Mouse (Mus musculus) MN1 (cell line): ENCODE measurements around the gene Ctnna3.
"Not testable (repeated sequence)": the region's sequence is repeated elsewhere in the genome, so short reads cannot be mapped to it uniquely, and the experiment has no call there.

Experiments
- DNase-seq: peaks from one replicate; pipeline ENCODE4 v3.0.0-alpha.2; 2016; ENCODE audit warnings: low spot score

Gene Ctnna3

DNA sequence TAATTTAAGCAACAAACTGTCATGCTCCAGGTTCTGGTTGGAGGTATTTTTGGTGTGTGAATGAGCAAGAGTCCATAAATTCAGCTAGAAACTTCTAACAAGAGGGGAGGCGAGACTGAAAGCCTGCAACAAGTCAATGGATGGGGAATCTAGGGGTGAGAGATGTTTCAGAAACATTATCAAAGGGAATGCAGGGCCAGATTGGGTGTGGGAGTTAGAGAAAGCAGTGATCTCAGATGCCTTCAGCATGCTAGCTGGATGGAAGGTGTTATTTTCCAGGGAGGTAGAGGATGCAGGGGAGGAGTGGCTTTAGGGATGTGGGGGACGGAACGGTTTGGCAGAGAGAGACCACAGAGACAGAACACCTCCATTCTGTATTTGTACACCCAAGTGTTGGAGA lies 785.7 kb downstream of the Ctnna3 start:
- no peak for DNase-seq

DNA sequence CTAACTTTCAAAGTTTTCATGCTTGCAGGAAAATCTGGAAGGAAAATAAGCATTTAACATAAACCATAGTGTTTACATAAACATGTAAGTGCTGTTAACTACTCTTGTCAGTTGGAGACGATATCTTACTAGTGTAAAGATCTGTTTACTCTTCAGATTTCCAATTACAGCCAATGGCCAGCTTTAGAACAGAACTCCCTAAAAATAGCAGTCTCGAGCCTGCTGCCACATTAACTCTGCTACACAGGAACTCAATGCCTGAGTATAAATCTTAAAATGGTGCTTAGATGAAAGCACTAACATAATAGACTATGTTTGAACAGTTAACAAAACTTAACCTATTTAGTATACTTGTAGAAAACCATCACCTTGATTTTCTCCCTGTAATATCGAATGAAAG lies 793.1 kb downstream of the Ctnna3 start:
- no peak for DNase-seq

DNA sequence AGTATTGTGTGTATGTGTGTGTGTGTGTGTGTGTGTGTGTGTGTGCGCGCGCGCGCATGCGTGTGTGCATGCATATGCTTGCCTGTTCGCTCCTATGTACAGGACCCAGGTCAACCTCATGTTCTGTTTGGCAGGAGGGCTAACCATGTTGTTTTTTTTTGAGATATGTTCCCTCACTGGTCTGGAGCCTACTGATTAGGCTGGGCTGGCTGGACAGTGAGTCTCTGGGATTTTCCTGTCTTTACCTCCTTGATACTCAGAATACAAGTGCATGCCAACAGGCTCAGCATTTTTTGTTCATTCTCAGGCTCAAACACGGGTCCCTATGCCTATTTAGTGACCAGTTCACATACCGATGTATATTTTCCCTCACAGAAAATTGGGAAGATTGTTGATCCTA lies 794.1 kb downstream of the Ctnna3 start:
- DNase-seq = no peak

DNA sequence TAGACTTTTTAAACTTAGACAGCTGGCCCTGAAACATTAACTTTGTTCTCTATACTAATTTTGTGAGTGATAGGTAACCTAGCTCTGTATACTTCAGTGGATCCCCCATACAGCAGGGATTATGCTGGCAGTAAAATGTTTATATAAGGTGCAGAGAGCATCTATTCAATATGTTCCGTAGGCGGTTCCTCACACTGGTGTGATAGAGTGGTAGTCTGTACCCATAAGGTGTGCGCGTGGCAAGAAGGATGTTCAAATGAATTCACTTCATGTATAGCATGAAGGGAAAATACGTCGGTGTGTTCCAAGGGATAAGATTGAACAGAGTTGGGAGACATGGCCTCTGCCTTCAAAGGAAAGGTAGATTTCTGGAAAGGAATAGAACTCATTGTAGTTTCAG lies 794.5 kb downstream of the Ctnna3 start:
- DNase-seq = no peak

DNA sequence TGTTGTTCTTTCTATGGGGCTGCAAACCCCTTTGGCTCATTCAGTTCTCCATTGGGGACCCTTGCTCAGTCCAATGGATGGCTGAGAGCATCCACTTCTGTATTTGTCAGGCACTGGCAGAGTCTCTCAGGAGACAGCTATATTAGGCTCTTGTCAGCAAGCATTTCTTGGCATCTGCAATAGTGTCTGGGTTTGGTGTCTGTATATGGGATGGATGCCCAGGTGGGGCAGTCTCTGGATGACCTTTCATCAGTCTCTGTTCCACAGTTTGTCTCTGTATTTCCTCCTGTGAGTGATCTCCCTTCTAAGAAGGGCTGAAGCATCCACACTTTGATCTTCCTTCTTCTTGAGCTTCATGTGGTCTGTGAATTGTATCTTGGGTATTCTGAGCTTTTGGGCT lies 795.9 kb downstream of the Ctnna3 start:
- DNase-seq = not testable (repeated sequence)

DNA sequence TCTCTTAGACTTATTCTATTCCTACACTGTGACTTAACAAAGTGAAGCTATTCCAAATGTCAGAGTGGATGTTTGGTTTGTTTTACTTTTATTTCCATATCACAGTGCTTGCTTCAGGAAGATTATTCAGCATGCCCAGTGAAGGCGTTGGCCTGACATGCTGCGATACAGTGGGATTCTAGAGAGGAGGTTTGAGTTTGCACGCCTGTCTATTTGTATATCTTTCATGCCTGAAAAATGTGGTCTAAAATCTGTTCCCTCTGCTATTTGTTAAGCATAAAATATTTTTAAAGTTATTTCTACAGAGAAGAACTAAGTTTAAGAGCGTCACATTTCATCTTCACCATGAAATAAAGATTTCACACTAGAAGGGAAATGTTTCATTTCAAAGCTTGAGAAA lies 813.5 kb downstream of the Ctnna3 start:
- no peak for DNase-seq

DNA sequence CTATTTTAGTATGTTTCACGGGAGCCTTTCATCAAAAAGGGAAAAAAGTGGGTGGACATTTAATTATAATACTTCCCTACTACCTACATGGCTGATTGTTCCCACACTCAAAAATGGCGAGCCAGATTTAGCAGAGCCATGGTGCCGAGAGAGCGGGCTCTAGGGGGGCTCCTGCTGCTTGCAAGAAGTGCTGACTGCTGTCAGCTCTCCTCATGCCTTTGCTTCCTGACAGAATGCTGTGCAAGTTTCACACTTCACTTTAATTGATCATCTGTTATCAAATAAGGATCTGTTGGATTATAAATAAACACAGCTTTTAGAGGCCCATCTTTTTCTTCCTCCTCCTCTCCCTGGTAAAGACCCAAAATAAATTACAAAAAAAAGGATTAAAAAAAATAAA lies 838.3 kb downstream of the Ctnna3 start:
- no peak for DNase-seq

DNA sequence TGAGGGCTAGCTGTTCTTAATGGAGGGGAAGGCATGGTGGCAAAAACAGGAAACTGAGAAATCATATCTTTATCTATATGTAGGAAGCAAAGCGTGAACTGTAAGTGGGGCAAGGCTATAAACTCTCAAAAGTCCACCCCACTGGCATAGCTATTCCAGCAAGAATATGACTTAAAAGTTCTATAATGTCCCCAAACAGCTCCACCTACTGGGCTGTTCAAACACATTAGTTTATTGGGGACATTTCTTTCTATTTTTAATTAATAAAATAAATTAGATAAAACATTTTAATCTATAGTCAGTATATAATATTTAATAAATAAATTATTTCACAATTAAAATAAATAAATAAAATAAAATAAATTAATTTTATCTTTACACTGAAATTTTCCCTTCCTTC lies 845.2 kb downstream of the Ctnna3 start:
- no peak for DNase-seq

DNA sequence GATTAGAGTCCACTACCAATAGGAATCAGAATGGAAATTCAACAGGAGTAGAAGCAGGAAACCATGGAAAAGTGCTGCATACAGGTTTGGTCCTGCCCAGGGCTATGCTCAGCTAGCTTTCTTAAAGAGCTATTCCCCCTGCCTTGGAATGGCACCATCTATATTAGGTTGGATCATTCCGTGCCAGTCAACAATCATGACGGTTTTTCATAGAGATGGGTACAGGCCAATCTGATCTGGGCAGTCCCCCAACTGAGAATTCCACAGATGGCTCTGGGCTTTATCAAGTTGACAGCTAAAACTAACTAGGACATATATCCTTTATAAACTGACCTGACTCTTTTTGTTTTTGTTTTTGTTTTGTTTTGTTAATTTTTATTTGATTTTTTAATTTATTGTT lies 848.9 kb downstream of the Ctnna3 start:
- no peak for DNase-seq

DNA sequence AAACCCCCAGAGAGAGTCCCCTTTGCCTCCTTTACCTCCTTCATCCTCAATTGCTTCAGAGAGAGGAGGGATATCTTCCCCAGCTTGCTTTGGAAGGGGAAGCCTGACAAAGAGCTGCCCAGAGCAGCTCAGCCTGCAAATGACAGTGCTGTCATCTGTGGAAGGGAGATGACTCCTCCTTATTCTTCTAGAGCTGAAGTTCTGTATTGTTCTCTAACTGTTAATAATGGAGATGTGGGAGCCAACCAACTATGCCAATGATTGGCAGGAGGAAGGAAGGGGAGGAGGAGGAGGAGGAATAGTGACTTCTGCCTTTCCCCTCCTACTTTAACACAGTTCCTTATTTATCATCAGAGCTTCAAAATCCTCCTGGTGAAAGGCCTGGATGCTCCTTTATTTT lies 875.9 kb downstream of the Ctnna3 start:
- DNase-seq = no peak

DNA sequence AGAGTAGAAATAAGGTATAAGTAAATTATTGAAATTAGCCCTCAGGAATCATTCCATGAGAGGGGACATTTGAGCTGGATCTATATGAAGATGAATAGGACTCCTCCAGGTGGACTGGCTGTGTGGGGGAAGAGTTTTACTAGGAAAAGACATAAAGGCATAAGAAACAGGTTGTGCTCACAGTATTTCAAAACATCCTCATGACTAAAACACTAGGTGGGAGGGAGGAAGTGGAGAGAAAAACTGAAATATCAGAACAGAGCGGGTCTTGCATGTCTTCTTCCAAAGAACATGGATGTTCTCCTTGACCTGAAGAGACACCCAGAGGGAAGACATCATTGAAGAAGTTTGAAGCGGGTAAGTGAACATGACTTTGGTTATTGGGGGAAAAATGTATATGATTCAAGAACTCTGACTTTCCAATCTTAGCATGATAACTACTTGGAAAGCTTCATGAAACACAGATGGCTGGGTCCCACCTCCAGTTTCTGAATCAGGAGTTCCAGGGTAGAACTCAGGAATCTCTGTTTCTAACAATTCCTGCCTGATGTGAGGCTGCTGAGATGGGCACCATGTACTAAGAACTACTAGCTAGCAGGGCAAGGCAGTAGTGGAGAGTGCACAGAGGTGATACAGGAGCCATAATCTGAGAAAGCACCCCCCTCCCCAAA lies 881.9 kb downstream of the Ctnna3 start:
- DNase-seq = no peak

DNA sequence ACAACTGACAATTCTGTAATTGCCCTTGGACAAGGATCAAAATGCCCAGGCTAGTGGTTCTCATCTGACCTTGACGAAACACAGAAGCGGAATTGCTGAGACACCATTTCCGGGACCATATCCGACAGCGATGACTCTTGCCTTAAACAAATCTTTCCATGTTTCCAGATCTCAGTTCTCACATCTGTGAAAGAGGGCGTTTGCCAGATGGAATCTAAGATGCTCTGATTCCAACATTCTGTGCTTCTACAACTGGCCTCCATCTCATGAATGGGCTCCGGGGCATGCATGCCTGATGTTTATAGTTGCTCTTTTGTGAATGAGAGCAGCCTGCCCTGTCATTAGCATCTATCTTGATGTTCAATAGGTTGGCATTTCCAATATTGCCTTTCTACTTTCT lies 890.4 kb downstream of the Ctnna3 start:
- DNase-seq = no peak

DNA sequence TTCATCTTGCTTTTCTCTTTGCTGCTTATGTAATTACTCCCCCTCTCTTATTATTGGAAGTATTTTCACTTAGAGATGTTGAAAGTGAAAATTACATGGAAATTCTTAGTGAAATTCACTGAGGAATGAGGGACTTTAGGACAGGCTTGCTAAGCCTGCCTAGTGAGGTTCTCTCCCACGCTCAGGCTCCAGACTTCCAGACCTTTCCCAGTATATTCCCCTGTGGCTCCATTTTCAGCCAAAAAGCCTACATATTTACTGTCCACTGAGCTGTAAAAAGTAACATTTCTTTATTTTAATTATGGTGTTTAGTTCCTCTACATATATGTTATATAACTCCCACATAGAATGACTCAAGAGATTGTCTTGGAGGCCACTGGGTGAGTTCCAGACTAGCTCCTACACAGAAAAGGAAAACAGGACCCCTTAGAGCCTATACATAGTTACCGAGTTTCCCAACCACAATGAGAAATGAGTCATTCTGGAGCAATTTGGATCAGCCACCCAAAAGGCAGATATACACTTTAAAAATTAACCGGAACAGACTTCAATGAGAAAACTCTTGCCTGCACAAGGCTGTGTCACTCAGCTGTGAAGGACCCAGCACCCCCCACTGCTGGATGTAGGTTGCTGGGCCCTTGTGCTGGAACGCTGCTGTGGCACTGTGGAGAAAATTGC lies 912.9 kb downstream of the Ctnna3 start:
- DNase-seq = no peak

DNA sequence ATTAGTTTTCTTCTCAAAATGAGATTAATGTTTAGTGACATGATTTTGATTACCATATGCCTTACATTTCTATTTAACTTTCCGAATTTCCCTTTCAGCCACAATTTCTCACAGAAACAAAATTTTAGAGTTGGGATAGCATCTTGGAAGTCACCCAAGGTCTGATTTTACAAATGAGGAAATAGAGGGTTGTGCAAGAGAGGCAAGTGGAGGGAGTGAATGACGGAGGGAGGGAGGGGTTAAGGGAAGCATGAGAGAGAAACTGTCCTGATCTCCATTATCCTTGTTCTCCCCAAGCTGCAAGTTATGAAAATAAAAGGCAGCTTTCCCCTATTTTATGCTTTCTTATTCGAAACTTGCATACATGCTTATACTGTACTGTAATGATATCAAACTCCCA lies 943.4 kb downstream of the Ctnna3 start:
- DNase-seq = no peak

DNA sequence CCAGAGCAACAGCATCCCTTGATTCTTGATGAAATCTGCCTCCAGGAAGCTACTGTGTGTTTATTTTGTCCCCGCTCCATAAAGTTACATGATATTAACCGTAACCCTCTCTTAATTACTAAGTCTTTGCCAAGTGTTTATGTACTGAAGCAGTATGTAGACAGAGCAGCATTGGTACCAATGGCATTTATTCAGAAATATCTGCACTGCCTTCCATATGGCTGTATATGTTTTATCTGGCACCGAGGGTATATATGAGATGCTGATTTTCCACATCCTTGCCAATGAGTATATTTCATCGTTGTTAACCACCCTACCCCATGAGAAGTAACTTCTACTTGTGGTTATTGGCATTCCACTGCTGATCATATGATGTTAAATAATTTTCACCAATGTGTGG lies 947.9 kb downstream of the Ctnna3 start:
- no peak for DNase-seq

DNA sequence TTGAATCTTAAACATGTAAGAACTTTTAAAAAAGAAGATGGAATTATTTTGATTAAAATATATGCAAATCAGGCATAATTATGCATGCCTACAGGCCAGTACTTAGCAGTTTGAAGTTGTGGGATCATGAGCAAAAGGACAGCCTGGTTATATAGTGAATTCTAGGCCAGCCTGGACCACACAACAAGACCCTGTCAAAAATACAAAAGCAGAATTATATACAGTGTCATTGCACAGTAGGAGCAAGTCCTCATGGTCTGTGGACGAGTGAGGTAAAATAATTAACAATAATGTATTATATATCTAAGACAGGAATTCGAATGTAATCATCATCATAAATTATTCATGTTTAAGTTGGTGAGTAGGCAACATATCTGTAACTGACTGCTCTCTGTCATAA lies 966.7 kb downstream of the Ctnna3 start:
- DNase-seq = no peak

DNA sequence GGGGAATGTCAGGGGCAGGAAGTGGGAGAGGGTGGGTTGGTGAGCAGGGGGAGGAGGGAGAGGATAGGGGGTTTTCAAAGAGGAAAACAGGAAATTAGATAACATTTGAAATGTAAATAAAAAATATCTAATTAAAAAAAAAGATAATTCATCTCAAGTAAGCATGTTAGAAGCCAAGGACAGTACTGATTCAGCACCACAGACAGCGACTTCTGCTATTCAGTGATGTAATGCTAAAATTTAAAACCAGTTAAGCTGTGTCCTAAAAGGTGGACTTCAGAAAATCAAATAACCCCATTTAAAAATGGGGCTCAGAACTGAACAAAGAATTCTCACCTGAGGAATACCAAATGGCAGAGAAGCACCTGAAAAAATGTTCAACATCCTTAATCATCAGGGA lies 988.5 kb downstream of the Ctnna3 start:
- not testable (repeated sequence) for DNase-seq

DNA sequence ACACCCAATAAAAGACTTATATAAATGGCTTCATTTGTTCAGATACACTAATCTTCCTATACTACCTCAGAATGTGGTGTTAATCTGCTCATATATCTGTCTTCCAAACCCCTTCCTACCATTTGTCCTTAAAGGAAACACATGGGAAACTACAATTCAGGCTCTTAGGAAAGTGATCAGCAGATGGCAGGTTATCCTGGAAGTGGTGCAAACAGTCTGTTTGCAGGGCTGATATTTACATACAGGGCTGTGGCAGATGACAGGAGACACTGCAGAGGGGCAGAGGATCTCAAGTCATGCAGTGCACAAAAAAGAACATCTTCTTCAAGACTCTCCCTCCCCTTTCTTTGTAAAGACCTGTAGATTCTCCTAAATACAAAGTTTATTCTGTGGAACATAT lies 1008.8 kb downstream of the Ctnna3 start:
- no peak for DNase-seq

DNA sequence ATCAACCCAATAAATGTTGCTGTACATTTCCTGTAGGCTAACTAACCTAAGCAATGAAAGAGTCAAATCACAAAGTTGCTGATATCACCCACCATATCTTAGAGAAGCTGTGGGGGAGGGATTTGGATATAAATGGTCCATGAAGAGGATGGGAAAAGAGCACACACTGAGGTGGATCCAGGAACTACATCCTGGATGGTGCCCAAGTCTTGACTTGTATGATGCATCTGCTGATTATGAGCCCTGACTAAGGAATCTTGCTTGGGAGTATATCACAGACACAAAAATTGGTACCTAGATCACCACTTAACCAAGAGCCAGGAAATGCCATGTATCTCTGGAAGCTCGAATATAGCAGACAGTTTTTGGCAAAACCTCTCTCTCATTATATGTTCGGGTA lies 1018.7 kb downstream of the Ctnna3 start:
- no peak for DNase-seq

DNA sequence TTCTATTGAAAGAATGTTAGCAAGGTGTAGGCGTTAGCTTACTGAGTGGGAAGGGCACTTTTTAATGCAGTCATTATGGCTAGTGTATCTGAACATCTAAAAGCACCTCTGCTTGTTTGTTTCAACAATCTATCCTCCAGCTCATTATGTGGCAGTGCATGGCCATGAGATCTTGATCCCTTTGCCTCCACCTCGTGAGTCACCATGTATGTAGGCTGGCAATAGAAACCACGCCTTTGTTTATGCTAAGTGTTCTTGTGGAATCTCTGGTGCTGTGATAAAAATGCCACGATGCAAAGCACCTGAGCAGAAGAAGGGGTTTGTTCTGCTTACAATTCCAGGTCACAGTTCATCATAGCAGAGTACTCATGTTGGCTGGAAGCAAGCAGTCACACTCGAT lies 1053.4 kb downstream of the Ctnna3 start:
- no peak for DNase-seq

DNA sequence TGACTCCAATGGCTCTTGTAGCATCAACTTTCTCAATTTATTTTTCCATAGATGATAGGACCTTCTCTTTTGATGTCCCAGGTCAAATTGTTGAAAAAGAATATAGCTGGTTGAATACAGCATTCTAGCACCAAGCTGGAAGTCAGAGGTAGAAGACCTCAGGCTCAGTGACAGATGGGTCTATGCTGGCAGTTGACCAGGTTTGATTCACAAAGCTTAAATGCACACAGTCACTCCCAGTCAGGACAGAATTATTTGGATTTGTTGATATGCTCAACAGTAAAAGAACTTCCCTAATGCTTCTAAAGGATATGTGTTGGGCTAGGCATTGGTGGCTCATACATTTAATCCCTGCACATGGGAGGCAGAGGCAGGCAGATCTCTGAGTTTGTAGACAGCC lies 1059.6 kb downstream of the Ctnna3 start:
- no peak for DNase-seq

DNA sequence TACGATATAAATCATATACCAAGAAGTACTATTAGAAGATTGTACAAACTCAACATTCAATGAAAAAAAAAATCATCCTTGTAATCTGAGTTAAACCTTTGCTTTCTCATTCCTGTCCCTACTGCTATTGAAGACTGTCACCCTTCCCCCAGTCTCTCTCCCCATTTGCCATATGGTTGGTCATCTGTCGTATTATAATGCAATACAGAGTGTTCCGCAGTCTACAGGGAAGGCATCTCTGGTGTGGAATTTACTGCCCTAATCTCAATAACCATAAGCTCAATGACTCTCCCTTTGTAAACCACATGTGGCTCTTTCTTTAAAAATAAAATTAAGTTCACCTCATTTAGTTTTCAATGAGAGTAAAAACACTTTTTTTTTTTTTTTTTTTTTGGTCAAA lies 1113.7 kb downstream of the Ctnna3 start:
- no peak for DNase-seq

DNA sequence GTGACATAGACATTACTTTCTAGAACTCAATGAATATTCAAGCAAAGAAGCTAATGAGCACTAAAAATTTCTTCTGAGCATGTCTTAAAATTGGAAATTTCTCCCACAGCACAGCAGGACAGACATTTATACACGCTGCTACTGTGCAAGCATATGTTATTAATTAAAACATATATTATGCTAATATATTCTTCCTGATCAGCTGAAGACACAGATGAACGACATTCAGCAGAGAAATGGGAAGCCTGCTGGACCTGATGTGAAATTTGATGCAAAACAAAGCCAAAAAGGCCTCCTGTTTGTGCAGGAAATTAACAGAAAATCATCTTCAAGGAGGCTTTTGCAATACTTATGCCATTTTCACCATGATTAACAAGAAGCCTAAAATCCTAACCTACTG lies 1114.5 kb downstream of the Ctnna3 start:
- DNase-seq = no peak

DNA sequence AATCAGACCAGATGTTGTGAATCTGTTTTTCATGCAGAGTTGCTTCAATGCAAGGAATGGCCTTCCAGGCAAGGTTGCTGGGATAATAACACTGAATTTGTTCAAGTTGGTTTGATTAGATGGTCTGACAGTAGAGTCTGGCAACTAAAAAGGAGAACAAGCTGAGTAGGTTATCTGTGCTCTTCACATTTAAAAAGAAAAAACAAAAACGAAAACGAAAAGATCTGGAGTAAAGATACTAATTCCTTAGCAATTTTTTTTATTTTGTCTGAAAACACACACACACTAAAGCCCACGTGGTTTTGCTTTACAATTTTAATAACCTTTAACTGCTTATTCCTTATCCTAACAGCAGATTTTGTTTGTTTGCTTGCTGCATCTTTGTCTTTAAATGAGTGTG lies 1141.4 kb downstream of the Ctnna3 start:
- DNase-seq = no peak
